Mouse (Mus musculus) cerebellum, adult 9-11 months (tissue): ENCODE measurements at regions not wholly inside any gene's neighbourhood (a gene's known extent, or its start where the extent isn't known, plus 50 kb on each side); places are given as distances from the start of the nearest gene placed in this dataset.

Experiments
- DNase-seq: peaks from one replicate; pipeline ENCODE4 v3.0.0; 2022

GRCm38 (mm10) chr13:40472683-40473082, 111.4 kb upstream of the Ofcc1 start:
- no peak for DNase-seq

- DNase-seq, result no peak
These were observed 107.9 kb upstream of the Ofcc1 start for GRCm38 (mm10) chr13:40469162-40469561.

- DNase-seq, result no peak
These were observed 92.1 kb upstream of the Ofcc1 start for GRCm38 (mm10) chr13:40453360-40453759.

- no peak for DNase-seq
These were observed 68.6 kb upstream of the Ofcc1 start for GRCm38 (mm10) chr13:40429831-40430230.

GRCm38 (mm10) chr13:40423051-40423450, 61.8 kb upstream of the Ofcc1 start:
- DNase-seq, result no peak

GRCm38 (mm10) chr13:40417856-40418255, 56.6 kb upstream of the Ofcc1 start:
- DNase-seq, result no peak

- no peak for DNase-seq
These were observed 51.8 kb upstream of the Ofcc1 start for GRCm38 (mm10) chr13:40413074-40413473.
